Mouse (Mus musculus): ENCODE measurements around the gene Aloxe3.
A peak's percentile ranks its signal among the peaks of the same experiment; 100 is the strongest.

Gene Aloxe3

DNA sequence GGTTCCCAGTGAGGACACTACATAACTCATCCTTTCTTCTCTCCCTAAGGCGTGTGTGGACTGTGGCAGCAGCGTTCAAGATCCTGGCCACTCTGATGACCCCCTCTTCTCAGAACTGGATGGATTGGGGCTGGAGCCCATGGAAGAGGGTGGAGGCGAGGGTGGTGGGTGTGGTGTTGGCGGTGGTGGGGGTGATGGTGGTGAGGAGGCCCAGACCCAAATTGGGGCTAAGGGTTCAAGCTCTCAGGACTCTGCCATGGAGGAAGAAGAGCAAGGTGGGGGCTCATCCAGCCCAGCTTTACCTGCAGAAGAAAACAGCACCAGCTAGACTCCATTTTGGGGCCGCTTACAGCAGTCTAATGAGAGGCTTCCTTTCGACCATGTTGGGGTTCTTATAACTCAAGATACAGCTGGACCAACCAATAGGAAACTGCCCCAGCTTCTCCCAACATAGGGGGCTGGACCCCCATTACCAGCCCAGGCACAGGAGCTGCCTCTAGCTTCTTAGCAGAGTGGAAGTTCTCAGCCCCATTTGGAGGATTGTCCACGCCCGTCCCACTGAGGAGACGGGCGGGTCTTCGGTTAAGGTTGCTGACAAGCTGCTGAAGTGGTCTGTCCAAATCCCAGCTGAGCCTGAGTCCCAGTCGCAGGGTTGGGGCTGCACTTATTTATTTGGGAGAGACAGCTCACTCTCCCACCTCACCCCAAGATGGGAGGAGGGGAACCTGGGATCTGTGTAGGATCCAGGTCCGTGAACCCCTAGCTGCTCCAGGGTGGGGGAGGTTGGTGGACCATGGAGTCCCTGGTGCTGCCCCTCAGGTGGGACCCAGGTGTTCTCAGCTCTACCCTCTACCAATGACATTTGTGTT, 16.4 kb upstream of the Aloxe3 start:
- DNase-seq, result no peak

DNA sequence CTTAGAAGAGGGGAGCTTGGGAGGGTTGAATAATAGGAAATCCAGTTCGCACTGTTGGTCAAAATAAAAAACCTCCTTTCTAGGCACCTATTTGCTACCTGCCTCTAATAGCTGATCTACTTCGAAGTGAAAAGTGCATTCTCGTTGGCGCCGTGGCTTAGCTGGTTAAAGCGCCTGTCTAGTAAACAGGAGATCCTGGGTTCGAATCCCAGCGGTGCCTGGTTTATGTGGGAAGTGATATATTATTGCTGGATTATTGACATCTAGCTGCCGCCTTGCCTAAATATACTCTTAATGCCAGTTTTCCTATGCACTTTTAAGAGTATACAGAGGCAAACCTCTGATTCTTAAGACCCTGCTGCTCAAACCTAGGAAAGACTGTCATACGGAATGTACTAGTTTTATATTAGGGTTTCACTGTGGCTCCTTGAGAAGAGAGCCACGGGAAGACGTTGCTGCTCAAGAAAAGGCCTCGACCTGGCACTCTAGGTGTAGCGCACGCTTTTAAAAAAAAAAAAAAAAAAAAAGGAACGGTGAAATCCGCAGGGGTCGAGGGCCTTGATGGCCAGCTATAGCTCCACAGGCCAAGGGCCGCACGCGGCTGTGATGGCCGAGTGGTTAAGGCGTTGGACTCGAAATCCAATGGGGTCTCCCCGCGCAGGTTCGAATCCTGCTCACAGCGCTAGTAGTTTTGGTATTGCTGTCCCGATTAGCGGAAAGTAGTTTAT, 15.2 kb upstream of the Aloxe3 start:
- DNase-seq, result peak; percentile 65 to 74

DNA sequence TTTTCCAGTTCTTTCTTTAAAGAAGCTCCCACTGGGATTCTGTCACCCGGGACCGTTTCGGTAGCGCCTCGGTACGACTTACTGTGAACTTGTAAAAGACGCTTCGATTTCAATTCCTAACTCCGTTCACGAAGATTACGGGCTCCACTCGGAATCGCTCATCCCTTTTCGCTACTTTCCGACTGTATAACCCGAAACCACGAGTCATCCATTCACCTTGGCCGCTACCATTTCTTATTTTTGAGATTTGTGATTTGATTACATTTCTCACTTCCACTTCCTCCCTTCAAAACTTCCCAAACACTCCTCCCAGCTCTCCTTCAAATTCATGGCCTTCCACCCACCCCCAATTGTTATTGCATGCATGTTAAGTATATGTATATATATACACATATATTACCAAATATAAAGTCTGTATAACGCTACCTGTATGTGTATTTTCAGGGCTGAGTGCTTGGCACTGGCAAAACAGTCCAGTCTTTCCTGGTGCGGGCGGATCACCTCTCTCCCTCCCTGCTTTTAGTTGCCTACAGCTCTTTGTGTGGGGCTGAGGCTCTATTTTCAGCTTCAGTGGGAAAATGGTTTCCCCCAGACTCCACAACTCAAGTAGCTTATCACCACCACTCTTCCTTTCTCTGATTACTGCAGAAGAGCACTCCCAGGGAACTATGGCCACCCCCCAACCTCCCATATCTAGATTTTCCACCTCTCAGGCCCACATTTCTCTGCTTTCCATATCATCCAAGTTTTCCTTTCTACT, 14.5 kb upstream of the Aloxe3 start:
- no peak for DNase-seq

DNA sequence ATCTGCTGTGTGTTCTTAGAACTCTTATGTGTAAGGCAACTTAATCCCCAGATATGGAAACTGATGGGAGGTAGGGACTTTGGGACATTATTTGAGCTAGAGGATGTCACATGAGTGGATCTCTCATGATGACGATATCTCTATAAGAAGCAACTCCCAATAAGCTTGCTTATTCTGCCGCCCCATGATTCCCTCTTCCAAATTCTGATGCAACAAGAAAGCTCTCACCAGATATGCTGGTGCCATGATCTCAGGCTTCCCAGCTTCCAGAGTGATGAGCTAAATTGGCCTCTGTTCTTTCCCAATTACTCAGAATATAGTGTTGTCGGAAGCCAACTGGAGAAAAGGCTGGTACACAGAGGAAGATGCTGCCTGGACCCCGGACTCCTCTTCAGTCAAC, 13.8 kb upstream of the Aloxe3 start:
- DNase-seq, result no peak

DNA sequence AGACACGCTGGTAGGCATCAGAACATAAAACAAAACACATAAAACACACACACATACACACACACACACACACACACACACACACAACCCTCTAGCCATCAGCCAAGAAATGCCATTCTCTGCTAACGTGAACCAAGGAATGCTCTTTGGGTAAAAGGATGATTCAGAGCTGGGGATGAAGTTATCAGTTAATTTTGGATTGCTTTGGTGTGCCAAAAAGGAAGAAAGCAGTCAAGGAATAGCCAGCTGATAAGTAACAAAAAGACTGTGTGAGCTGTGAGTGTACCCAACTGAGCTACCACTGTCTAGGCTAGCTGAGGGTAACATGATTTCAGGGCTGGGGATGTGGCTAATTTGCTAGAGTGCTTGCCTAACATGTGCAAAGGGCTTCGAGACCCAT, 11.7 kb upstream of the Aloxe3 start:
- no peak for DNase-seq

DNA sequence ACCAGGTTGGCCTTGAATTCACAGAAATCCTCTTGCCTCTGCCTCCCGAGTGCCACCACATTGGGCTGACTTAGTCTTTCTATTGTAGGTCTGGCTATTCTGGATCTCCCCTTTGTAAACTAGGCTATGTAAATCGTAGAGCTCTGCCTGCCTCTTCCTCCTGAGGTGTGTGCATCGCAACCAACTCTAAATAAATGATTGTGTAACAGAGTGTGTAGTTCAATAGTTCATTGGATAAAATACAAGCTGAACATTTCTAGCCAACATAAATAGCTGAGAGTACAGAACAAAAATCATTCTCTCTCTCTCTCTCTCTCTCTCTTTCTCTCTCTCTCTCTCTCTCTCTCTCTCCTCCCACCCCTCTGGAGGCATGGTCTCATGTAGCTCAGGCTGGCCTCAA, 11.1 kb upstream of the Aloxe3 start:
- DNase-seq, result no peak

DNA sequence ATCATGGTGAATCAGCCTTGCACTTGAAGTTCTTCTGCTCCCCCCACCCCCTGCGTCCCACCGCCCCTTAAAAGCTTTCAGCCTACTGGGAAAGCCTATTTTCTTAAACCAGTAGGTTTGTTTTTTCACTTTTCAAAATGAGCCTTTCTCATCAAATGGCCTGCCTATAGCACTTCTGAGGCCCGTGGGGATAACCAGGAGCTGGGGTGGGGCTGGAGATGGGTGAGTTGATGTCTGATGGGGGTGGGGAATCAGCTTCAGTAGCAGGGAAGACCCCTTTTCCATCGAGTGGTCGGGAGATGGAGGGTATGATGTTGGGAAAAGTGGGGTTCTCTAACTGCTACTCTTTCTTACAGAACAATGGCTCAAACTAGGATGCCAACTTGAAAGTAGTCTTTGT, 8.9 kb upstream of the Aloxe3 start:
- peak in 1 of 2 experiments; percentile 4 for DNase-seq

DNA sequence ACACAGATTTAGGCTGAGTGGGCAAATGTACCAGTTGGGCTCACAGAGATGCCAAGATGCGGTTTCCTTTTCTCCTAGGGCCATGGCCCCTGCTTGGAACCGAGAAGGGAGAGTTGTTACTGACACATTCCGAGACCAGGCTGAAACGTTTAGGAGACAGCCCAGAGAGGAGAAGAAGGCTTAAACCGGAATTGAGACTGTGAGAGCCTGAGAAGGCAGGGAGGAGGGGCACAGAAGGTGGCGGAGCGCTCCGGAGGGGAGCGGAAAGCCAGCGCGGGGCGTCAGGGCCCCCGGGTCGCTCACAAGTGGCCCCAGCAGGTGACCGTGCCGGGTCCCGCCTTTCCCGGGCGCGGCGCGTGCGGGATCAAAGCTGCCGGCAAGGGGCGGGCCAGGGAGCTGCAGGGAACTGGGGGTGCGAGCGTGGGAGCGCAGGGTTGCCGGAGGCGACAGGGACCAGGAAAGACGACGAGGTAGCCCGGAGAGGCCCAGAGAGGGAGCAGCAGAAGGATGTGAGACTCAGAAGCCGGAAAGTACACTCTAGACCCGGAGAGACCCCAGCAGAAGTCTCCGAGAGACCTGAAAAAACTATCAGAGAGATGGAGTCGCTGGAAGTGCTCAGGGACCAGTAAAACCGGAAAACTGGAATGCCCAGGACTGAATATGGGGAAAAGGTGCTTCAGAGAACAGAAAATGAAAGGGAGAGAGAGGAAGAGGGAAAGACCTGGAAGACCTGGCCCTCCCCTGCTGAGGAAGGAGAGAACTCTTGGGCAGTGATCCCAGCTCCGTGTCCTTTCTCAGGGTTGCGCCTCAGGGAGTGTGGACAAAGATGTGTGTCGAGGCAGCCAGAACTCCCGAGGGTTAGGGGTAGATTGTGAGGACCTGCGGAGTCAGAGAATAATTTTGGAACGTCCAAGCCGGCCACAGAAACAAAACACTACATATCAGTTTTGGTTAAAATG, 7.7 kb upstream of the Aloxe3 start:
- DNase-seq, result peak; percentile 62 to 72

DNA sequence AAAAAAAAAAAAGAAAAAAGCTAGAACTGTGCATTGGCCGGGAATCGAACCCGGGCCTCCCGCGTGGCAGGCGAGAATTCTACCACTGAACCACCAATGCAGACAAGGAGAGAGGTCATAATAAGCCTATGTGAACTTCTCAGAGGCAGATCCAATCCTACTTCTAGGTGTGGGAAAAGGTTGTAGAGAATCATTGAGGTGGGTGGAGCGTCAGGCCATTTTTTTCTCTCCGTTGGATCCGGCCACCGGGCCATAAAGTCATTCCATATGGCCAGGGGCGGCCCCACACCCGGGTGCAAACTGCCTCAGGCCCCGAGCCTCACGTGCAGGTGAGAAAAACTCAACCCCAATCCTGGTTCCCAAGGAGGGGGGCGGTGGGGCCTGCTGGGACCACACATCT, 6.9 kb upstream of the Aloxe3 start:
- DNase-seq, result peak in 1 of 2 experiments; percentile 63

- DNase-seq, result no peak
Measured at GRCm38 (mm10) chr11:69119446-69120155, 6.1 kb upstream of the Aloxe3 start.

GRCm38 (mm10) chr11:69120221-69121000, 5.3 kb upstream of the Aloxe3 start, which contains the start of gene Hes7:
Gene Hes7, plus strand, starts transcription at chr11:69120404.
- no peak for DNase-seq

DNA sequence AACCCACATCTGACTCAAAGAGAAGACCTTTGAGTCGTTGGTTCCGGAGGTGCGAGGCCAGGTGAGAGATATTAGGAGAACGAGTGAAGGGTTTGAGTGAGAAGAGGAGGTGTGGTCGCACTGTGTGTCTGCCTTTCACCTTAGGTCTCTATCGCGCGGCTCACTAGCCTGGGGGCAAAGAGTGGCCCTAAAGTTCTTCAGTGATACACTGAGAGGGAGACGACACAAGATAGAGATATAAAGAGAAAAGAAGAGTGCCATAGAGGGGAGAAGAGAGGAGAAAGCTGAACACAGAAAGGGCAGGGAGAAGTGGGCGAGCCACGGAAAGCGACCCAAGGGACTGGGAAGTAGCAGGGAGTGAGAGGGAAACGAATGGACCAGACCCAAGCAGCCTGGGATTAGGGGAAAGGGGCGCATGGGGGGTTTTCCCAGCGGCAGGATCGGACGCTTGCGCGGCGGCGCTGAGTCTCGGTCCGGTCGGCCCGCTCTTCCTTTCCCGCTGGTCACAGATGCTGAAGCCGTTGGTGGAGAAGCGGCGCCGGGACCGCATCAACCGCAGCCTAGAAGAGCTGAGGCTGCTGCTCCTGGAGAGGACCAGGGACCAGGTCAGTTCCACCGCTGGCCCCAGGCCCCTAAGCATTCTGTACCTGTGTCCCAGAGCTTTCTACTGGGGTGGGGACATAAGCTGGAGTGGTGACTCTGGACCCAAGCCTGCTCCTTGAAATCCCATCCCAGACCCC, 4.5 kb upstream of the Aloxe3 start:
- DNase-seq, result no peak

- DNase-seq, result no peak
Measured at GRCm38 (mm10) chr11:69121741-69122335, 3.9 kb upstream of the Aloxe3 start.

DNA sequence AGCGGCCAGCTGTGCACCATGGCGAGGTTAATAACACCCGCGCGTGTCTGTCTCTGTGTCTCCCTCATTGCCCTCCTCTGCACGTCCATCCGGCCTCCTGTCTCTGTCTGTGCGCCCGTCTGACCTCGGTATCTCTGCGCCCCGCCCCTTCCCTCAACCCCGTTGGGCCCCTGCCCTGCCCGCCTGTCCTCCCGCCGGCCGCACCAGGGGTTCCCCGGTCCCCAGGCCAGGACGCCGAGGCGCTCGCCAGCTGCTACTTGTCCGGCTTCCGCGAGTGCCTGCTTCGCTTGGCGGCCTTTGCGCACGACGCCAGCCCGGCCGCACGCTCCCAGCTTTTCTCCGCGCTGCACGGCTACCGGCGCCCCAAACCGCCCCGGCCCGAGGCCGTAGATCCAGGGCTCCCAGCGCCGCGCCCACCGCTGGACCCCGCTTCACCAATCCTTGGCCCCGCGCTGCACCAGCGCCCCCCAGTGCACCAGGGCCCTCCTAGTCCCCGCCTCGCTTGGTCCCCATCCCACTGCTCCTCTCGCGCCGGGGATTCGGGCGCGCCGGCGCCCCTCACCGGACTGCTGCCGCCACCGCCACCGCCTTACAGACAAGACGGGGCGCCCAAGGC, 3.3 kb upstream of the Aloxe3 start, which contains the start of gene 9130213A22Rik:
9130213A22Rik (minus strand) TSS at position 254 of the 616 bp plus-strand sequence.
- DNase-seq, result peak; percentile 74 to 77

DNA sequence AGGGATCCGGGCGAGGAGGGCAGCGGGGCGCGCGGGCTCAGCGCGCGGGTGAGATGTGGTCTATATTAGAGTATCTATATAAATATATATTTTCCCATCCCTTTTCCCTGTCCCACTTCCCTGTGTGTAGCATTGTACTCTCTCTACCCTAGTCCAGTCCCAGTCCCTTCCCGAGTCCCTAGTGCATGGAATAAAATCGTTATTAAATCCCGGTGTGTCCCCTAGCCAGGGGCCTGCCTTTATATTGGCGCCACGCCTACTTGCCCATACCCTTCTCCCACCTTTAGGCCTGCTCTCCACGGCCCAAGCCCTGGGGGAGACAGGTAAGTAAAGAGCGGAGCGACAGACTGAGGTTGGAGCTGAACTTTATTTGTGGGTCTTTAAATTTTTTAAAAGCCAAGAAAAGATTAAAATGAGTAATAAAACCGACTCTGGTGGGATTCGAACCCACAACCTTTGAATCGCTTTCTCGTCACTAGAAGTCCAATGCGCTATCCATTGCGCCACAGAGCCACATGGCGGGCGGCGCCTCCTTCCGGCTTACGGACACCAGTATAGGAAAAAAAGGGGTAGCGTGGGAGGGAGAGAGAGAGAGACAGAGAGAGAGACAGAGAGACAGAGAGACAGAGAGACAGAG, 2.5 kb upstream of the Aloxe3 start:
- DNase-seq, result peak; percentile 68 to 83

DNA sequence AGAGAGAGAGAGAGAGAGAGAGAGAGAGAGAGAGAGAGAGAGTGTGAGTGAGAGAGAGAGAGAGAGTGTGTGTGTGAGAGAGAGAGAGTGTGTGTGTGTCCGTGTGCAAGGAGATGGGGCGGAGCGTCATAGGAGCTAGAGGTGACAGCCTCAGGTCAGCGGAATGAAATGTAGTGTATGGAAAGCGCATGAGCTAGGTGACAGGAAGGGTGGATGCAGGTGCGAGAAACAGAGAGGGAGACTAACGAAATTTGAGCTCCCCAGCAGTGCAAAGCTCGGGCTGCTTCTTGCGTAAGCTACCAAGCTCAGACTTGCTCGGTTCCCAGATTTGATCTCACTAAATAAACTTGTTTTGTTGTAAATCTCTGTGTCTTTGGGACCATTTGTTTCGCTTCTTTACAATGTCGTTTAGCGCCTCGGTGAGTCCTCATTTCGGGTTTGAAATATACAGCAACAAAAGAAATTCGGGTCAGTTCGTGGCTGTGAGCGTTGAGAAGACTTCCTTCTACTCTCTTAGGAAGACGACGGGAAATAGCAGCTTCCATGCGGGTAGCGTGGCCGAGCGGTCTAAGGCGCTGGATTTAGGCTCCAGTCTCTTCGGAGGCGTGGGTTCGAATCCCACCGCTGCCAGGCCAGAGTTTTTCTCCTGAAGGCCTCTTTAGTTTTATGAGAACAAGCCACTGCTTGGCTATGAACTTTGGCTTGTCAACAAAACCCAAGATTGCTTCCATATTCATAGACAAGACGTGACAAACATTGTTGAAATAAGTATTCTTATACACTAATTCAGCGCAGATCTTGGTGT, 1.8 kb upstream of the Aloxe3 start:
- peak; percentile 60 to 73 for DNase-seq

DNA sequence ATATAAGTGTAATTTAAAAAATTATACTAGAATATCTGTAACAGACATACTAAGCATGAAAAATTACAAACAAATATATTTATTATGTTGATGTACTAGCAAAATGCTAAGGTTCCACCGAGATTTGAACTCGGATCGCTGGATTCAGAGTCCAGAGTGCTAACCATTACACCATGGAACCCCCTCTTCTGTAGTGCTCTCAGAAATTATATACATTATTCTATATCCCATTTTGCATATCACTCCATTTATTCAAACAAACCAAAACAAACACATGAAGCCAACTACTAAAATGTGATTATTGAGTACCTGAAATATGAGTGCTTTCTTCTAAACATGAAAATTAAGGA, 1.2 kb upstream of the Aloxe3 start:
- DNase-seq, result no peak
